Mouse (Mus musculus) mesoderm, embryonic 11.5 days (tissue): ENCODE results near the gene Cfap36.

ENCODE experiments used
- DNase-seq: peaks from one replicate; pipeline ENCODE4 v3.0.0-alpha.2; 2012; ENCODE audit warnings: low read depth, low spot score

Cfap36 gene

GRCm38 (mm10) chr11:29246883-29247650 lies at the start of gene Cfap36:
Gene Cfap36, minus strand, starts transcription at chr11:29247409.
- DNase-seq, result peak; percentile 98

- DNase-seq, result no peak
Observed at GRCm38 (mm10) chr11:29287305-29287704, 40.1 kb upstream of the Cfap36 start.

- DNase-seq, result no peak
Observed at GRCm38 (mm10) chr11:29286040-29286439, 38.8 kb upstream of the Cfap36 start.

GRCm38 (mm10) chr11:29274758-29275157 lies 27.5 kb upstream of the Cfap36 start:
- no peak for DNase-seq

GRCm38 (mm10) chr11:29267824-29268223 lies 20.6 kb upstream of the Cfap36 start:
- peak; percentile 38 for DNase-seq

- DNase-seq, result no peak
Observed at GRCm38 (mm10) chr11:29254643-29255042, 7.4 kb upstream of the Cfap36 start.

GRCm38 (mm10) chr11:29248386-29248785 lies 1.2 kb upstream of the Cfap36 start:
- no peak for DNase-seq

- no peak for DNase-seq
Observed at GRCm38 (mm10) chr11:29247725-29248124, 516 bp upstream of the Cfap36 start.

GRCm38 (mm10) chr11:29245988-29246387 lies 1.2 kb downstream of the Cfap36 start:
- no peak for DNase-seq

GRCm38 (mm10) chr11:29241961-29242360 lies 5.2 kb downstream of the Cfap36 start:
- no peak for DNase-seq

GRCm38 (mm10) chr11:29239353-29239752 lies 7.9 kb downstream of the Cfap36 start:
- DNase-seq, result no peak

GRCm38 (mm10) chr11:29238551-29238950 lies 8.7 kb downstream of the Cfap36 start:
- no peak for DNase-seq

- no peak for DNase-seq
Observed at GRCm38 (mm10) chr11:29238047-29238446, 9.2 kb downstream of the Cfap36 start.

- no peak for DNase-seq
Observed at GRCm38 (mm10) chr11:29237364-29237763, 9.8 kb downstream of the Cfap36 start.

- DNase-seq, result no peak
Observed at GRCm38 (mm10) chr11:29233569-29233968, 13.6 kb downstream of the Cfap36 start.

GRCm38 (mm10) chr11:29228957-29229356 lies 18.3 kb downstream of the Cfap36 start:
- DNase-seq, result no peak

- DNase-seq, result no peak
Observed at GRCm38 (mm10) chr11:29224754-29225153, 22.5 kb downstream of the Cfap36 start.

- no peak for DNase-seq
Observed at GRCm38 (mm10) chr11:29222310-29222709, 24.9 kb downstream of the Cfap36 start.

- no peak for DNase-seq
Observed at GRCm38 (mm10) chr11:29219055-29219454, 28.2 kb downstream of the Cfap36 start.

GRCm38 (mm10) chr11:29216196-29216595 lies 31.0 kb downstream of the Cfap36 start:
- no peak for DNase-seq

GRCm38 (mm10) chr11:29209774-29210173 lies 37.4 kb downstream of the Cfap36 start:
- DNase-seq, result no peak

GRCm38 (mm10) chr11:29203653-29204052 lies 43.6 kb downstream of the Cfap36 start:
- DNase-seq, result peak; percentile 6

GRCm38 (mm10) chr11:29188981-29189380 lies 58.2 kb downstream of the Cfap36 start:
- no peak for DNase-seq

GRCm38 (mm10) chr11:29181751-29182150 lies 65.5 kb downstream of the Cfap36 start:
- no peak for DNase-seq
